Mouse (Mus musculus): ENCODE results near the gene Eif3l.

Gene Eif3l

DNA sequence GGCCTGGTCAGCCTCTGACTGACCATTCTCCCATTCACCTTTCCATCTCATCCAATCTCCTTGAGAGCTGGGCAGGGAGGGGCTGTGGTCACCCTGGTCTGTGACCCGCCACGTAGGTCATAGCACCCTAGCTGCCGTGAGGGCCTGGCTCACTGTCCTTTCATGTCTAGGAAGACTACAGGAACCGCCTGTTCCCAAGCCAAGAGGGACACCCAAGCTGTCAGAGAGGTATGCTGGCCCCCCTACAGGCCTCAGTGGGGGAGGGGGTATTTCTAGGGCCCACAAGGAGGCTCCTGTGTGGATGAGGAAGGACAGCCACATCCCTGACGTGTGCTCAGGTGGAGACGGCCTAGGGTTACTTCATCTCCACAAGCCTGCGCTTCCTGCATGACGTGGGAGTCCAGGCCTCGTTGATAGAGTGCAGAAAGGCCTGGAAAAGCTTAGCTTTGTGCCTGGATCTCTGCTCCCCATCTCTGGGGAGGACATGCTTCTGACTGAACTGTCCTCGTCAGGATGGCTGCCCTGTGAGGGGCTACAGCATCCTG lies 49.4 kb downstream of the Eif3l start:
- no peak for DNase-seq

DNA sequence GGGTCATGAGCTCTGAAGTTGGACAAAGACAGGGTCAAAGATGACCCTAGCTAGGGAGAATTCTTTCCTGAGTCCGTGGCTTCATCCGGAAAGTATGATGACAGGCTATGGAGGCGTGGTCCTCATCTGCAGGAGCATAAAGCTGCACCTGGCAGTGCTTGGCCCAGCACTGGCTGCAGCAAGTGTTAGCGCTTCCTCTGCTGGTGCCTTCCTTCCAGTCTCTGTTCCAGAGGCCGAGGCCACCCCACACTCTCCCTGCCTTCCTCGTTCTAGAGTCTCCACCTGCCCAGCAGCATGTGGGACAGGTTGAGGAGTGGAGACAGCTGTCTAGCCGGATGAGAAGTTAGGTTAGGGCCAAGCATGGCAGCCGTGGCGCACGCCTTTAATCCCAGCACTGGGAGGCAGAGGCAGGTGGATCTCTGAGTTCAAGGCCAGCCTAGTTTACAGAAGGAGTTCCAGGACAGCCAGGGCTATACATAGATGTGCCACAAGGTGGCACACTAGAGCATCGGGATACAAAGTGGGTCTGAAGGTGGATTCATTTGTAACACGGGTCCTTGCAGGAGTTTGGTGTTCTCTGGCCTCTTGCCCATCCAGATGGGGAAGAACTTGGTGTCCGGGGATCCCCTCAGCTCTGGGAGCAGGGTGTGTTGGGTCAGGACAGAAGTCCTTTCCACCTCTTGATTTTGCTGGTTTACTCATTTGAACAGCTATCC lies 51.4 kb downstream of the Eif3l start:
- peak; percentile 73 for DNase-seq

DNA sequence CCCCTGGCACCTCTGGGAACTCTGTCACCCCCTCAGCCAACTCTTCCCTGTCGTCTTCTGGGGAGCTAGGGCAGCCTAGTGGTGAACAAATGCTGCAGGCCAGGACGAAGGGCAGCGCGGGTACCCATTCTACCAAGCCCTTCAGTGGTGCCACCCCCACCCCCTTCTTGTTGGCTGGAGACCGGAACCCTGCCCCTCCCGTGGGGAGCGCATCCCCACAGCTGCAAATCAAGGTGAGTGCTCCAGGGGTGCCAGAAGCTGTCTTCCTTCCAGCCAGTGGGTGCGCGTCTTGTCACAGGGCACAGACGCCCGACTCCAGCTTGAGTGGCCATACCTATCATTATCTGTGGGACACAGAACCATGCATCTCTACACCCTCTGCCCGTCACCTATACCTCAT lies 52.1 kb downstream of the Eif3l start:
- DNase-seq = no peak

DNA sequence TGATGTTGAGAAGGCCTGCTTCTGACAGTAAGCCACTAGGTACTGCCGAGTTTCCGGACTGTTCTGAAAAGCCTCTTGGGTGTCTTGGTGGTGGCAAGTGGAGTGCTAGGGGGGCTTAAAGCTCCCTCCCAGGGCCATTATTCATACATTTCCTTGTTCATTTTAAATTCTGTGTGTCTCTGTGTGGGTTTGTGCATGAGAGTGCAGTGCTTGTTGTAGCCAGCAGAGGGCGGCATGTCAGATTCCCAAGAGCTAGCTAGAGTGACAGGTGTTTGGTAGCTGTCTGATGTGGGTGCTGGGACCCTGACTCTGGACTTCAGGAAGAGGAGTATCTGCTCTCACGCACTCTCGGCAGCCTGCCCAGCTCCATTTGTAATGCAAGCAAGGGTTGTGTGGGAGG lies 53.2 kb downstream of the Eif3l start:
- no peak for DNase-seq

DNA sequence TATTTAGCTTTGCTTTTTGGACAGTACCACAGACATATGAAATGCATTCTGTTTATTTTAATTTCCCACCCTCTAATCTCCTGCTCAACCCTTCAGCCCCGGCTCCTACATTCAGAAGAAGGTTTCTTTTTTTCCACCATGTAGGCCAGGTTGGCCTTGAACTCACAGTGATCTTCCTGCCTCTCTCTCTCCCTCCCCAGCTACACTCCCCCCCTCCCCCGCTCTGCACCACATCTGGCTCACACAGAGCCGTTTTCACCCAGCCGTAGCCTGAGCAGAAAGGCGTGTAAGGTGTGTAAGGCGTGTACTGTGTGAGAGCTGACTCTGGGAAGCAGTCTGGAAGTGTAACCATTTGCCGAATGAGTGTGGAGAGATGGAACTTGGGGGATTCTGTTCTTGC lies 54.3 kb downstream of the Eif3l start:
- DNase-seq = no peak

DNA sequence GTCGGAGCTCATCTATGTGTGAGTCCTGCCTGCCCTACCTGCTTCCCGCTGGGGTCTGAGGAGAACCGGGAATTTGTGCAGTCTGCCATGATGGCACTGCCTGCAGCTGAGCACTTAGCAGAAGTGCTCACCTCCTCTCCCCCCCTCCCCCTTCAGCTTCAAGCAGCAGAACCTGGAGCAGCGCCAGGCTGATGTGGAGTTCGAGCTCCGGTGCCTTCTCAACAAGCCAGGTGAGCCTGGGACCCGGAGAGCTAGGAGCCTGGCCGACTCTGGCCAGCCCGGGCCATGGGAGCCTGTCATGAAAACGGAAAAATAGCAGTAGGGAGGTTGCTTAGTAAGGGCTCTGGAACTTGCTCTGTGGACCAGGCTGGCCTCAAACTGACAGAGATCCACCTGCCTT lies 55.8 kb downstream of the Eif3l start:
- DNase-seq = peak; percentile 63

DNA sequence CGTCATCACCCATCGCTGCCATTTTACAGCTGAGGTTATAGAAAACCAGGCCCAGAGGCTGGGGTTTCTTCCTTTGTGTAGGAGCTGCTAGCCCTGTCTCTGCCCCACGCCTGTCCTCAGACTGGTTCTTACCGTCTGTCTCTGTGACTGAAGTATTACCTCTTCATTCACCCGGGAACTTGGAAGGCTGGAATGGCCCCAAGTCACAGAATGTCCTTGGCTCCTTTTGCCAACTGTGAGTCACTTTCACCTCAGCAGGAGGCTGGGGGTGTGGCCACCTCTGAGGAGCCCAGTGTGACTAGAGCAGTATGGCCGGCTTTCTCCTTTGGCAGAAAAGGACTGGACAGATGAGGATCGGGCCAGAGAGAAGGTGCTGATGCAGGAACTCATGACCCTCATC lies 56.5 kb downstream of the Eif3l start:
- DNase-seq = peak; percentile 70

DNA sequence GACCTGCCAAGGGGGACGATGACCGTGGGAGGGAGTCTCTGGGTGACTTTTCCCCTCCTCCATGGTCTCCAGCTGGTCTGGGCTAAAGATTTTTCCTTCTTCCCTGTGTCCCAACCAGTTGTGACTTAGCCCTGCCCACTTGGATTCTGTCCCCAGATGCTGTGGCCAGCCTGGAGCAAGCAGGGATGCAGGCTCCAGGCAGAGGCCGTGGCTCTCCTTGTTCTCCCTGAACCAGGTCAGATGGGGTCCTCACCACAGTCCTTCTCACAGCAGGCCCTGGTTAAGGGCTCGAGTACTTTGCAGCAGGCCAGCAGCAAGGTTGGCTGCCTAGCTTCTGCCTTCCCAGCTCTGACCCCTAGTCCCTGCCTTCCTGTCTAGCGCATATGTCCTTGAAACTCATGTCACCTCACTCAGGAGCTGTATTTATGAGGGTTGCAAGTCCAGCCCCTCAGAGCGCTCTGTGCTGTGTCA lies 58.2 kb downstream of the Eif3l start:
- peak; percentile 69 for DNase-seq

DNA sequence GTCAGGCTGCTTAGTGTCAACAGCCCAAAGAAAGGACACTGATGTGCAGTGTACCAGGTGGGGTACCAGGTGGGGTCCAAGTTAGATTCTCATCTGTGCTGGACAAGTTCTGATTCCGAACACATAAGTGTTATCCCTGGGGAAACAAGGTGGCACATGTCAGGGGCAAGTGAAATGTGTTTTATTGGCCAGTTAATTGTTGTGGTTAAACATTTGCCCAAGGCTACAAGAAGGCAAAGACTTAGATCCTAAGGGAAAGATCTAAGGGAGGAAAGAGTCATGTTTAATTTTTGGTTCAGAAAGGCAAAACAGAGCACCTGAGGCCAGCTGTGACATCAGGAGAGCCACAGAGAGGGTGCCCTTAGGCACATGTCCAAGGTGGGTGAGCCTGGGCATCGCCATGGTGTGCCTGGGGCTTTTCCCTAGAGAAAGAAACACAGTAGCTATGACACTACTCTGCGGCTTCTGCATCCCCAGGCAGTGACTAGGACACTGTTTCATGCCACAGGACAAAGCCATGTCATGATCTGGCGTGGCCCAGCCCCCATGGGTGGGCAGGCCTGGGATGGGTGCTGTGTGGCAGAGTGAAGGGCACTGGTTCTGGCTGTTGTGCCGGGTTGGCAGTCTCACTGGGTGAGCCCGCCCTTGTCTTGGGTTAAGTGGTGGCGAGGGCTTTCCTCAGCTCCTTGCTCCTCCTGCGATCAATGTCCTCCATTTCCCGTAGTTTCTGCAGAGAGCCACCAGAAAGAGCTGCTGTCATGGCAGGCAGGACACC lies 59.7 kb downstream of the Eif3l start:
- no peak for DNase-seq

DNA sequence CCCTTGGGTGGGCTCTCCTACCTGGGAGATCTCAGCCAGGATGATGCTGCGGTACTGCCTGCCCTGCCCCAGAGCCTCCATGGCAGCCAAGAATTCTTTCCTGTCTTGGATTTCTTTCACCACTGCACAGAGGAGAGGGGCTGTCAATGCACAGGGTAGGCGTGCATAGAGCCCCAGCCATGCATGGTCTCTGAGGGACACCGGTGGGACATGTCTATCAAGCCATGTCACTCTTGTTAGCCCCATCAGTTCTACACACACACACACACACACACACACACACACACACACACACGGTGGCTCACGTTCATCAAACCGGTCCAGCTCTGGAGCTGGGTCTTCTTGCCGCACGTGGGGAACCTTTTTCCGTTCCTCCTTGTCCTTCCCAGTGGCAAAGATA lies 60.4 kb downstream of the Eif3l start:
- DNase-seq = no peak

DNA sequence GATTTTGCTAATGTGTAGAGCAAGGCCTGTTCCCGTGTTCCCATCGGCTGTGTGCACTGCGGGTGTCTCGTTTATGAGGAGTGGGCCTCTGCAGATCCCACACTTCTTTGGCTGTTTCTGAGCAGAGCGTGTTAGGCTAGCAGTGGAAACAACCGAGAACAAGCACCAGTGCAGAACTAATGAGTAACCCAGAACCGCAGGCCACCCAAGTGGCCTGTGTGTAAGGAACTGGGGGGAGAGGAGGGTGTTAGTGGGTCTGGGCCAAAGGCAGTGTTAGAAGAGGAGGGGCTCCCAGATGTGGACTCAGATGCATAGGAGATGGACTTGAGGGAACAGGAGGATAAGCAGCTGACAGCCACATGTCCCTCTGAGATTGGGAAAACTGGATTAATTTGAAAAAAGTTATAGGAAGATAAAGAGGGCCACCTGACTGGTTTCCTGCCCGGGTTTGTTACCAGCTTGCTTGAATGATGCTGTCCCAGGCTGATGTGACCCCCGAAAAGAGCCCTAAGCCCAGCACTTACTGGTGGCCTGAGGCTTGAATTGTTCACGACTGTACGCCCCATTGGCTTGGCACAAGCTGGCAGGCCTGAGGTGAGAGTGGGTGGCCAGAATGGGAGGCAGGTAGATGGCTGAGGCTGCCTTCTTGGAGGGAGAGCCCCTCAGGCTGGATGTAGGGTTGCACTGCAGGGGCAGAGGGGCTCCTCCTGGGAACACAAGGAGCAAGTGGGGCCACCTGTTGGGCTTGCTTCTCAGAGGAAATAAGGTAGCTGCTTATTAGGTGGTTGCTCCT lies 61.0 kb downstream of the Eif3l start:
- no peak for DNase-seq

DNA sequence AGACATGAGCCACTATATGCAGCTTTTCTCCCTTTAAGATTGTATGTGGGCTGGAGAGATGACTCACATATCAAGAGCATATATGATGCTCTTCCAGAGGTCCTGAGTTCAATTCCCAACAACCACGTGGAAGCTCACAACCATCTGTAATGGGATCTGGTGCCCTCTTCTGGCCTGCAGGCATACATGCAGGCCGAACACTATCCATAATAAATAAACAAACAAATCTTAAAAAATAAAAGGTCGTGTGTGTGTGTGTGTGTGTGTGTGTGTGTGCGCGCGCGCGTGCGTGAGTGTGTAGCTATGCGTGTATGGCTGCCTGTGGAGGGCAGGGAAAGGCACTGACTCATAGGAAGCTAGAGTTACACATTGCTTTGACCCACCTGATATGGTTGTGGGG lies 64.7 kb downstream of the Eif3l start:
- DNase-seq = no peak

DNA sequence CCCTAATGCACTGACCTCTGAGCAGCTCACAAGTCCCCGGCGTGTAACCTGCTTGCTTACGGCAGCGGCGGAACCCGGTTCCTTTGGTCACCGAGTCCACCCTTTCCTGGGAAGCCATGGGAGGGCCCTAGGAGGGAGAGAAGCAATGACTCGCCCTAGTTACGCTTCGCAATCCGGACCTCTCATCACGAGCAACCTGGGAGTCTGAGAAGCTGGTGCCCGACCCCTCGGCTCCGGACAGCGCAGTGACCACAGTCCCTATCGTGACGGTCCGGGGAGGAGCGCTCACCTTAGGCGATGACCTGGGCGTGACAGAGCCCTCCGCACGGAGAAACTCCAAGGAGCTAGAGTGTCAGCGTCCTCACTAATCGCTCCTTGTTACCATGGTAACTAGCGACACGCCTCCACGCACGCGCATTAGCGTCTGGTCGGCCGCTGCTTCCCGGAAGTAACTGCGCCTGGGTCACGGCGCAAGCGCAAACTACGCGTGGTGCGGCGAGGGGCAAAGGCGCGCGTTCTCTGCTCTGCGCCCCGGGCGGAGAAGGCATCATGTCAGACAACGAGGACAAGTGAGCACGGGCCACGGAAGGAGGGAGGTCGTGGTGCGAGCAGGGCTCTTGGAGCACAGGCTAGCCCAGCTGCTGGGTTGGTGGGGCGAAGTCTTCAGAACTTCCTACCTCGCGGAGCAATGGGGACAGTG lies 66.0 kb downstream of the Eif3l start, which contains the start of the genes Polr2f and 1700088E04Rik:
TSS of gene Polr2f (plus strand) at position 144 of the 700 bp plus-strand sequence.
TSS of gene 1700088E04Rik (minus strand) at position 388 of the 700 bp plus-strand sequence.
- DNase-seq = peak; percentile 97

DNA sequence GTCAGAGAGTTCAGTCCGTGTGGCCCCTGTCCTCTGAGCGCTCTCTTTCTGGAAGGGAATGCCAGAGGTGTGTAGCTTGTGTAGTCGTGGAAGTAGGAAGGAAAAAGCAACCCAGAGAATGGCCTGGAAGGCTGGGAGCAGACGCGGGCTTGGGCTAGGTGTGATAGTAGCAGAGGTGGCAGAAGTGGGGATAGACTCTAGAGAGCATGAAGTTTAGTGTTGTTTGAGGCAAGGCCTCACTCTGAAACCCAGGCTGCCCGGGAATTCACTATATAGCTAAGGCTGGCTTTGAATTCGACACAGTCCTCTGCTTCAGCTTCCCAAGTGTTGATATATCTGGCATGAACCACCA lies 66.6 kb downstream of the Eif3l start:
- DNase-seq = no peak

DNA sequence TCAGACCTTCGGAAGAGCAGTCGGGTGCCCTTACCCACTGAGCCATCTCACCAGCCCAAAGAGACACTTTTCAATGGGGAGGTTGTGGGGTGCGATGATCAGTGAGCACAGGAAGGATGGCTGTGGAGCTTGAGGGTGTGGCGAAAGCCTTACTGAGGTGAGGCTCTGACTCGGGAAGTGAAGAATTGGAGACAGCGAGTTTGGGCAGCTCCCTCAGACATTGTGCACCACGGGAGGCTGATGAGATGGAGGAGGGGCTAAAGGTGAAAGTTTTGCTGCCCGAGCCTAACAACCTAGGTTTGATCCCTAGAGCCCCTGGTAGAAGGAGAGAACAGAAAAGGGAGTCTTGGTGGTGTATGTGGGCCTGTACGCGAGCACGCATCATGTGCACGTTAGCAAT lies 68.3 kb downstream of the Eif3l start:
- DNase-seq = no peak
